Mouse (Mus musculus): ENCODE measurements at regions not wholly inside any gene's neighbourhood (a gene's known extent, or its start where the extent isn't known, plus 50 kb on each side); places are given as distances from the start of the nearest gene placed in this dataset.

GRCm38 (mm10) chr3:156028602-156029188 is 532.9 kb upstream of the Negr1 start:
- H3K4me3 ChIP-seq = no peak overlapping the region
- DNase-seq (ENCODE audit: low spot score) = no peak
- H3K27ac ChIP-seq = no peak overlapping the region
- H3K4me1 ChIP-seq (replicated peaks) = peaks cover 6% of the 10 kb centered on the region; the same call in 1 of the 2 replicates
- H3K9me3 ChIP-seq = no peaks in the 10 kb centered on the region
- H3K36me3 ChIP-seq = no peaks in the 10 kb centered on the region
- H3K27me3 ChIP-seq (ENCODE audit: insufficient read depth, poor library complexity, severe bottlenecking) = no peaks in the 10 kb centered on the region
- WGBS = 77% methylated on average over 5 of the region's 5 CpGs

GRCm38 (mm10) chr3:156070257-156070656 is 491.3 kb upstream of the Negr1 start:
- no peak overlapping the region for H3K4me3 ChIP-seq
- no peaks in the 10 kb centered on the region for H3K4me1 ChIP-seq (replicated peaks)
- no peaks in the 10 kb centered on the region for H3K36me3 ChIP-seq
- no peak overlapping the region for H3K27ac ChIP-seq
- no peaks in the 10 kb centered on the region for H3K27me3 ChIP-seq (ENCODE audit: insufficient read depth, poor library complexity, severe bottlenecking)
- H3K9me3 ChIP-seq = no peaks in the 10 kb centered on the region
- 89% methylated on average over 4 of the region's 4 CpGs for WGBS
- no peak for DNase-seq (ENCODE audit: low spot score)

- Histone ChIP-seq H3K27me3 (ENCODE audit: insufficient read depth, poor library complexity, severe bottlenecking) (no peaks in the 10 kb centered on the region), H3K27ac (no peak overlapping the region)
- DNase-seq (ENCODE audit: low spot score) = no peak
These were observed 479.3 kb upstream of the Negr1 start for GRCm38 (mm10) chr3:156082268-156082667.

GRCm38 (mm10) chr3:156093689-156094088 is 467.9 kb upstream of the Negr1 start:
- no peaks in the 10 kb centered on the region for H3K36me3 ChIP-seq
- DNase-seq (ENCODE audit: low spot score) = no peak
- no peak overlapping the region for H3K4me3 ChIP-seq
- no peaks in the 10 kb centered on the region for H3K9me3 ChIP-seq
- no peaks in the 10 kb centered on the region for H3K27me3 ChIP-seq (ENCODE audit: insufficient read depth, poor library complexity, severe bottlenecking)
- no peaks in the 10 kb centered on the region for H3K4me1 ChIP-seq (replicated peaks)
- H3K27ac ChIP-seq = no peak overlapping the region

More at GRCm38 (mm10) chr3:156082268-156082667, 479.3 kb upstream of the Negr1 start:
- Histone ChIP-seq H3K4me1 (replicated peaks) (no peaks in the 10 kb centered on the region), H3K4me3 (no peak overlapping the region), H3K9me3 (no peaks in the 10 kb centered on the region), H3K36me3 (no peaks in the 10 kb centered on the region)

- no peak for DNase-seq (ENCODE audit: low spot score)
- Histone ChIP-seq H3K27me3 (ENCODE audit: insufficient read depth, poor library complexity, severe bottlenecking) (no peaks in the 10 kb centered on the region), H3K36me3 (no peaks in the 10 kb centered on the region), H3K9me3 (no peaks in the 10 kb centered on the region), H3K27ac (no peak overlapping the region), H3K4me1 (replicated peaks) (no peaks in the 10 kb centered on the region), H3K4me3 (no peak overlapping the region)
- 92% methylated on average over 3 of the region's 3 CpGs for WGBS
These were observed 466.6 kb upstream of the Negr1 start for GRCm38 (mm10) chr3:156094990-156095389.

GRCm38 (mm10) chr3:156105788-156106187 is 455.8 kb upstream of the Negr1 start:
- DNase-seq (ENCODE audit: low spot score) = no peak
- no peaks in the 10 kb centered on the region for H3K4me1 ChIP-seq (replicated peaks)
- WGBS = 87% methylated on average over 1 of the region's 1 CpGs
- H3K36me3 ChIP-seq = no peaks in the 10 kb centered on the region
- H3K27ac ChIP-seq = no peak overlapping the region
- no peaks in the 10 kb centered on the region for H3K27me3 ChIP-seq (ENCODE audit: insufficient read depth, poor library complexity, severe bottlenecking)
- no peak overlapping the region for H3K4me3 ChIP-seq
- no peaks in the 10 kb centered on the region for H3K9me3 ChIP-seq

- H3K9me3 ChIP-seq = no peaks in the 10 kb centered on the region
- no peak for DNase-seq (ENCODE audit: low spot score)
- 25% methylated on average over 3 of the region's 3 CpGs for WGBS
- H3K36me3 ChIP-seq = no peaks in the 10 kb centered on the region
- no peaks in the 10 kb centered on the region for H3K4me1 ChIP-seq (replicated peaks)
- no peak overlapping the region for H3K27ac ChIP-seq
- no peak overlapping the region for H3K4me3 ChIP-seq
- no peaks in the 10 kb centered on the region for H3K27me3 ChIP-seq (ENCODE audit: insufficient read depth, poor library complexity, severe bottlenecking)
These were observed 441.3 kb upstream of the Negr1 start for GRCm38 (mm10) chr3:156120341-156120740.

- Histone ChIP-seq H3K27ac (no peak overlapping the region), H3K4me3 (no peak overlapping the region), H3K4me1 (replicated peaks) (no peaks in the 10 kb centered on the region), H3K9me3 (no peaks in the 10 kb centered on the region), H3K36me3 (no peaks in the 10 kb centered on the region), H3K27me3 (ENCODE audit: insufficient read depth, poor library complexity, severe bottlenecking) (no peaks in the 10 kb centered on the region)
- no peak for DNase-seq (ENCODE audit: low spot score)
- 85% methylated on average over 1 of the region's 1 CpGs for WGBS
These were observed 430.0 kb upstream of the Negr1 start for GRCm38 (mm10) chr3:156131598-156131997.

- no peaks in the 10 kb centered on the region for H3K4me1 ChIP-seq (replicated peaks)
- H3K9me3 ChIP-seq = no peaks in the 10 kb centered on the region
- H3K36me3 ChIP-seq = no peaks in the 10 kb centered on the region
- no peak overlapping the region for H3K4me3 ChIP-seq
- DNase-seq (ENCODE audit: low spot score) = no peak
- no peaks in the 10 kb centered on the region for H3K27me3 ChIP-seq (ENCODE audit: insufficient read depth, poor library complexity, severe bottlenecking)
- WGBS = 80% methylated on average over 5 of the region's 5 CpGs
- H3K27ac ChIP-seq = no peak overlapping the region
These were observed 420.2 kb upstream of the Negr1 start for GRCm38 (mm10) chr3:156141355-156141754.

- DNase-seq (ENCODE audit: low spot score) = no peak
- Histone ChIP-seq H3K27me3 (ENCODE audit: insufficient read depth, poor library complexity, severe bottlenecking) (no peaks in the 10 kb centered on the region), H3K27ac (no peak overlapping the region), H3K36me3 (no peaks in the 10 kb centered on the region), H3K9me3 (no peaks in the 10 kb centered on the region), H3K4me1 (replicated peaks) (no peaks in the 10 kb centered on the region), H3K4me3 (no peak overlapping the region)
- 75% methylated on average over 3 of the region's 3 CpGs for WGBS
These were observed 412.3 kb upstream of the Negr1 start for GRCm38 (mm10) chr3:156149322-156149721.

GRCm38 (mm10) chr3:156170076-156170475 is 391.5 kb upstream of the Negr1 start:
- H3K4me3 ChIP-seq = no peak overlapping the region
- no peaks in the 10 kb centered on the region for H3K4me1 ChIP-seq (replicated peaks)
- no peak overlapping the region for H3K27ac ChIP-seq
- no peaks in the 10 kb centered on the region for H3K9me3 ChIP-seq
- H3K27me3 ChIP-seq (ENCODE audit: insufficient read depth, poor library complexity, severe bottlenecking) = no peaks in the 10 kb centered on the region
- H3K36me3 ChIP-seq = no peaks in the 10 kb centered on the region
- no peak for DNase-seq (ENCODE audit: low spot score)

GRCm38 (mm10) chr3:156198688-156199087 is 362.9 kb upstream of the Negr1 start:
- no peak overlapping the region for H3K4me3 ChIP-seq
- H3K9me3 ChIP-seq = no peaks in the 10 kb centered on the region
- no peak overlapping the region for H3K27ac ChIP-seq
- no peak for DNase-seq (ENCODE audit: low spot score)
- no peaks in the 10 kb centered on the region for H3K4me1 ChIP-seq (replicated peaks)
- no peaks in the 10 kb centered on the region for H3K27me3 ChIP-seq (ENCODE audit: insufficient read depth, poor library complexity, severe bottlenecking)
- H3K36me3 ChIP-seq = no peaks in the 10 kb centered on the region

GRCm38 (mm10) chr3:156199749-156200467 is 361.7 kb upstream of the Negr1 start:
- Histone ChIP-seq H3K4me1 (replicated peaks) (no peaks in the 10 kb centered on the region), H3K27me3 (ENCODE audit: insufficient read depth, poor library complexity, severe bottlenecking) (no peaks in the 10 kb centered on the region), H3K4me3 (no peak overlapping the region), H3K9me3 (no peaks in the 10 kb centered on the region), H3K27ac (no peak overlapping the region), H3K36me3 (no peaks in the 10 kb centered on the region)
- DNase-seq (ENCODE audit: low spot score) = no peak

GRCm38 (mm10) chr3:156205246-156205645 is 356.3 kb upstream of the Negr1 start:
- DNase-seq (ENCODE audit: low spot score) = no peak
- Histone ChIP-seq H3K9me3 (no peaks in the 10 kb centered on the region), H3K27me3 (ENCODE audit: insufficient read depth, poor library complexity, severe bottlenecking) (no peaks in the 10 kb centered on the region), H3K27ac (no peak overlapping the region), H3K4me1 (replicated peaks) (no peaks in the 10 kb centered on the region), H3K36me3 (no peaks in the 10 kb centered on the region), H3K4me3 (no peak overlapping the region)
- WGBS = 91% methylated on average over 3 of the region's 3 CpGs
